Mouse (Mus musculus) heart, embryonic 13.5 days (tissue): ENCODE data around the gene Sec63. TPM values are rescaled to one million over a fixed set of nuclear protein-coding genes. Genes with fewer than 3 reads are reported as not detected.
A peak's percentile ranks its signal among the peaks of the same experiment; 100 is the strongest.

ENCODE experiments used
- ATAC-seq: fragments of 200-750 bp; cut with Nextera tagmentation; 2 replicates; pipeline ENCODE4 v1.8.0; 2017; ENCODE audit warnings: moderate TSS enrichment; ENCODE audit not compliant: insufficient number of reproducible peaks, low FRiP score, low TSS enrichment; ENCODE audit errors: extremely low read depth
- H3K27ac ChIP-seq: fragments of 300-500 bp; sonication (generic); replicated peaks from 2 replicates; pipeline ENCODE4 v1.5.1; 2015; ENCODE audit warnings: moderate library complexity, mild to moderate bottlenecking, inconsistent platforms
- H3K27me3 ChIP-seq: fragments of 300-500 bp; sonication (generic); replicated peaks from 2 replicates; pipeline ENCODE4 v1.6.1; 2015; ENCODE audit warnings: mild to moderate bottlenecking, inconsistent platforms
- H3K36me3 ChIP-seq: fragments of 300-500 bp; sonication (generic); 2 replicates; pipeline ENCODE4 v1.6.1; 2015; ENCODE audit warnings: mild to moderate bottlenecking, inconsistent platforms
- H3K4me1 ChIP-seq: fragments of 300-500 bp; sonication (generic); 2 replicates; pipeline ENCODE4 v1.6.1; 2015; ENCODE audit warnings: inconsistent platforms
- H3K4me2 ChIP-seq: fragments of 300-500 bp; sonication (generic); 2 replicates; pipeline ENCODE4 v1.6.1; 2015; ENCODE audit warnings: inconsistent platforms, mild to moderate bottlenecking, moderate library complexity
- H3K4me3 ChIP-seq: fragments of 300-500 bp; sonication (generic); 2 replicates; pipeline ENCODE4 v1.5.1; 2015; ENCODE audit warnings: moderate library complexity, mild to moderate bottlenecking, inconsistent platforms
- H3K9ac ChIP-seq: fragments of 300-500 bp; sonication (generic); 2 replicates; pipeline ENCODE4 v1.6.1; 2015; ENCODE audit warnings: inconsistent platforms, mild to moderate bottlenecking, moderate library complexity
- H3K9me3 ChIP-seq: fragments of 300-500 bp; sonication (generic); 2 replicates; pipeline ENCODE4 v1.6.1; 2016; ENCODE audit warnings: inconsistent platforms
- WGBS: fragments of 180-500 bp; shearing (Covaris S2); methylation state at CpG from one replicate; pipeline ENCODE4 v1.1.7; 2015; ENCODE audit warnings: mixed read lengths; 5-methylcytosine and 5-hydroxymethylcytosine counted together
- polyA plus RNA-seq: library from polyadenylated mRNA; unstranded; fragments of >200 nt; fragmentation: Nextera tagmentation; extraction: Ambion mirVana; gene quantifications from 2 replicates; pipeline ENCODE4 v1.2.1, GENCODE M21; 2015

The Sec63 gene
- polyA plus RNA-seq = 14.7 and 15.2 TPM in 2 replicates

DNA sequence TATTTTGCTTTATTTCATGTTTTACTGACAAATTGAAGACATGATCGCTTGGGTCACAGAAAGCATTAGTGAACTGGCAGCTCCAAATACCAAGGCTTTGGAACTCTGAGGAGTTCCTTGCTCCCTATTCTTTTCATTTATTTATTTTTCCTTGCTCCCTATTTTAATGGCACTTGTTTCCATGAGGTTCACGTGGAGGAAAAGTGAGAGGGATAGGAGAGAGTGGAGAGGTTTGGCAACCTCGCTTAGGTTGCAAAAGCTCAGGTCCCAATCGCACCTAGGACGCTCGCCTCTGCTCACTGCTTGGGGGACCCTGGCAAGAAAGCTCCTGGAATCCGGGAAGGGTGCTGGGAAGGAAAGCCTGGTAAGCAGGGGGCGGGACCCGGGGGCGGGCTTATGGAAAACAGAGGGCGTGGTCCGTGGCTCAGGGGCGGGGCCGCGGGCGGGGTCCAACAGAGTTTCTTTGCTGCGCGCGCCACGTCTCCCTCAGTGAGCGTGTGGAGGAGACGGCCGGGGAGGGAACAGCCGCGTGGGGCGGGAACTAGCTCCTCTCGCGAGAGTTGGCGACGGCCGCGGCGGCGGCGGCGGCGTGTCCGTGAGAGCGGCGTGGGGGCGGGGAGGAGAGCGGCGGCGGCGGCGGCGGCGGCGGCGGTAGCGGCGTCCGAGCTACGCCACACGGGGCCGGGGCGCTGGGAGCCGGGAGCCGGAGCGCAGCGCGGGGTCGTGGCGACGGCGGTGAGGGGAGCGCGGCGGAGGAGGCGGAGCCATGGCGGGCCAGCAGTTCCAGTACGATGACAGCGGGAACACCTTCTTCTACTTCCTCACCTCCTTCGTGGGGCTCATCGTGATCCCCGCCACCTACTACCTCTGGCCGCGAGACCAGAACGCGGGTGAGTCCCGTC, at the start of gene Sec63:
TSS of gene Sec63 (plus strand) at position 498 of the 902 bp plus-strand sequence.
- peaks cover 35% of the 10 kb centered on the region for H3K4me1 ChIP-seq
- under 1% methylated on average over 45 of the region's 81 CpGs for WGBS
- no peaks in the 10 kb centered on the region for H3K9me3 ChIP-seq
- peak; percentile 93 for ATAC-seq
- H3K36me3 ChIP-seq = no peaks in the 10 kb centered on the region
- H3K4me2 ChIP-seq = peak within 1 kb of the TSS; percentile 85
- peak within 1 kb of the TSS; percentile 93 for H3K27ac ChIP-seq
- peak within 1 kb of the TSS; percentile 90 for H3K4me3 ChIP-seq
- H3K27me3 ChIP-seq = no peaks in the 10 kb centered on the region
- H3K9ac ChIP-seq = peak within 1 kb of the TSS; percentile 97

DNA sequence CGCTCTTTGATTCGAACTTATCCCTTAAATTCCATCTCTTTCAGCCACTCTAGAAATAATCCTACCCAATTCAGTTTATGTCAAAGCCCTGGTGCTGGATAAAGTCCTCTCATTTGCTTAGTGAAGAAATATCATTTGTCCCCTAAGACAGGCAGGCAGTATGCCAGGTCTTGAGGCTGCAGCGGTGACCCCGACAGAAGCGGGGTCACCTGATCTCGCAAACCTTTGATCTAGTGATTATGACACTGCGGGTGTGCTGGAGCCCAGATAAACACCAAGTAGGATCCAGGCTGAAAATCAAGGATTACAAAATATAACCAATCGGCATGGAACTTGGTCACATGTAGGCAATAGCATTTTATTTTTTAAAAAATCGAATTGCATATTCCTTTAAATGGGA, 46.6 kb upstream of the Sec63 start:
- Histone ChIP-seq H3K4me2 (peak overlapping the region; percentile 66), H3K9me3 (no peaks in the 10 kb centered on the region), H3K4me3 (peak overlapping the region; percentile 39; the same call in 1 of the 2 replicates), H3K9ac (no peak overlapping the region; the same call in 1 of the 2 replicates), H3K27me3 (peaks cover 42% of the 10 kb centered on the region), H3K27ac (no peak overlapping the region), H3K36me3 (no peaks in the 10 kb centered on the region), H3K4me1 (peaks cover 16% of the 10 kb centered on the region)
- no peak for ATAC-seq
- WGBS = 13% methylated on average over 9 of the region's 9 CpGs

DNA sequence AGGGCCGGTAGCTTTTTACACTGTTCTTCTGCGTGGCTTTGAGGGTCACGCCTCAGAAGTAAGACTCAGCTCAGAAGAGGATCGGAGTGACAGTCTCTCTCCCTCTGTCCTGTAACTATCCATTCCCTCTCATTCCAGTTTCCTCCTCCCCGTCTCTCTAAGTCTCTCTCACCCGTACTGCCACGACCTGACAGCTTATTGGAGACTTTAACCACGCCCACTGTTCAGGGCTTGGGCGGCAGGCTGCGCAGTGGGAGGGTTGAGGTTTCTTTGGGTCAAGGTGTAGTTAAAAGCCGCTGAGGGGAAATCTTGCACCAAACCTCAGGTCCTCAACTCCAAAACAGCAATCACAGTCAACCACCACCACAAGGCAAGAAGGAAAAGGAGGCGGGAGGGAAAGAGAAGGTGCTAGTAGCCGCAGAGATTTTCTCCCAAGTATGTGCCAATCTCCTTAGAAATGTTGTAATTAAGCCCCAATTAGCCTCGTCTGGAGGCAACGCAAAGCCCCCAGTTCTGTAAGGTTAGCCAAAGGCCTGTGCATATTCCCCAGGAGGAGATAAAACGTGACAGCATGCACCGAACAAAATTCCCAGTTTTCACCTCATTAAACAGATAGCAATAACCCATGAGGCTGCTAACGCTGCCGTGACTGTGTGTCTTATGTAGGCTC, 45.8 kb upstream of the Sec63 start:
- Histone ChIP-seq H3K36me3 (no peaks in the 10 kb centered on the region), H3K4me3 (peak overlapping the region; percentile 39), H3K27ac (no peak overlapping the region), H3K27me3 (peaks cover 42% of the 10 kb centered on the region), H3K4me1 (peaks cover 16% of the 10 kb centered on the region), H3K9ac (peak overlapping the region; percentile 68), H3K4me2 (peak overlapping the region; percentile 66), H3K9me3 (no peaks in the 10 kb centered on the region)
- WGBS = 17% methylated on average over 19 of the region's 19 CpGs
- ATAC-seq = no peak

DNA sequence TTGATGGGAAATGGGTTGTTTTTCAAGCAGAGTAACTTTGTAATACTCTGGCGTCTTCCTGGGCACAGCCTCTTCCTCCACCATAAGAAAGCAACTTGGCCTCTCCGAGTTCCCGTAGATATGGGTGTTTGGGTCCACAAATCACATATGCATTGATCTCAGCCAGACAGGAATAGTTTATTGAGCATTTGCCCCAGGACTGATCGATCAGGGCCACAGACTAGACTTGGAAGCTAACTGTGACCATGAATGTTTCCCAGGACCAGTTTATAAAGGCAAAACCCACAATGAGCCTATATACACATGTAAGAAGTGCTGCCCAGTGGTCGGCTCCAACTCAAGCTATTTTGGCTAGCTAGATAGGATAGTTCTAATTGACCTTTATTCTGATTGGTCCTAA, 39.2 kb upstream of the Sec63 start:
- Histone ChIP-seq H3K9me3 (no peaks in the 10 kb centered on the region), H3K36me3 (no peaks in the 10 kb centered on the region), H3K9ac (no peak overlapping the region), H3K4me1 (no peaks in the 10 kb centered on the region), H3K4me3 (no peak overlapping the region), H3K27me3 (peaks cover 16% of the 10 kb centered on the region), H3K27ac (no peak overlapping the region), H3K4me2 (no peak overlapping the region)
- 74% methylated on average over 5 of the region's 5 CpGs for WGBS
- no peak for ATAC-seq

DNA sequence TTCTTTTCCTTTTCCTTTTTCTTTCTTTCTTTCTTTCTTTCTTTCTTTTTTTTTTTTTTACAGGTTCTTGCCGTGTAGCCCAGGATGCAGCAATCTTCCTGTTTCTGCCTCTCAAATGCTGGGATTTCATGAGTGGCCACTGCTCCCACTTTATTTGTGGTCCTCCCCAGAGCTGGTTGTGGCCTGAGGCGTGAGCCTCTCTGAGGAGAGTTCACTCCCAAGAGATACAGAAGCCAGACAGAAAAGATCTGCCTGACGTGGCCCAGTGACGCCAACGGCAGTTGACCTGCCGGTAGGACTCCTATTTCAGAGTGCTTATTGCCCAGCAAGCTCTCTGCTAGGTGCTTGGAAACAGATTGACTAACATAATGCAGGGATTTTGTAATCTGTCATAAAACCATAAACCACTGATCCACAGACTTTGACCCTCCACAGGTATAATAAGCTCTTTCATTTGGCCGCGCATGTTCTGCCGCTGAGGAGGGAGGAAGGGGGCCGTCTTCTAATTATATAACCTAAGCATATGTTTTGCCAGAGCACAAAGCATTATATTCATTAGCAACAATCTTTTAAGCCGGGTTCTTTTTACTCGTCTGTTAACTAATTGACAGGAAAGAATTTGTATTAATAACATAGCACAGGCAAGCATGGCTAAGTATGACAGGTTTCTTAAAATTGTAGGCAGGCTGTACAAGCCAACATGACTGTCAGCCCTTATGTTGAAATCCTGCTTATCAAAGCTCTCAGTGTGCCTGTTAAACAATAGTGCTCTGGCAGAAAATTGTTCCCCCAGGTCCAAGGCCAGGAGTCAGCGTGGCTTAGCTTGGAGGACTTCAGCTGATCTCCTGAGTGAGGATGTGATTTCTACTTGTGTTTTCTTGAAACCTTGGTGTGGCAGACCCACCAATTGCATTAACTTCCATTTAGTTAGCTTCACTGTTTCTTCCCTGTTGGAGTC, 37.7 kb upstream of the Sec63 start:
- ATAC-seq = no peak
- Histone ChIP-seq H3K36me3 (no peaks in the 10 kb centered on the region), H3K4me2 (no peak overlapping the region), H3K9ac (no peak overlapping the region), H3K27ac (no peak overlapping the region), H3K27me3 (peaks cover 8% of the 10 kb centered on the region), H3K4me3 (no peak overlapping the region), H3K4me1 (no peaks in the 10 kb centered on the region), H3K9me3 (no peaks in the 10 kb centered on the region)
- WGBS = 71% methylated on average over 13 of the region's 13 CpGs

DNA sequence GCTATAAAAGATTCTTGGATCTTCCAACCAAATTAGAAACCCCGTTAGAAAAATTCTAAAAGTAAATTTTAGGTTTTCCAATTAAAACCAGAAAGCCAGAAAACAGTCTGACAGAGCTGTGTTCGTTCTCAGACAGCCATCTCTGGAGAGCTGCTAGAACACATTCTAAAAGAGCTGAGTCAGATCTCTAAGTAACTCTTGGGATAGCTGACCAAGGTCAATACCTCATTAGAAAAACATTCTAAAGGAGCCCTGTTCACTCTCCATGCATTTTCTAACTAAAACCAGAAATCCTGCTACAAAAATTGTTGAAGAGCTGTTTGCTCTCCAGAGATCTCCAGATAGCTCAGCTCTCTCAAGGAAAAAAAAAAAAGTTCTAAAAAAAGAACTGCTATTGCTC, 31.7 kb upstream of the Sec63 start:
- 55% methylated on average over 2 of the region's 2 CpGs for WGBS
- H3K27ac ChIP-seq = no peak overlapping the region

DNA sequence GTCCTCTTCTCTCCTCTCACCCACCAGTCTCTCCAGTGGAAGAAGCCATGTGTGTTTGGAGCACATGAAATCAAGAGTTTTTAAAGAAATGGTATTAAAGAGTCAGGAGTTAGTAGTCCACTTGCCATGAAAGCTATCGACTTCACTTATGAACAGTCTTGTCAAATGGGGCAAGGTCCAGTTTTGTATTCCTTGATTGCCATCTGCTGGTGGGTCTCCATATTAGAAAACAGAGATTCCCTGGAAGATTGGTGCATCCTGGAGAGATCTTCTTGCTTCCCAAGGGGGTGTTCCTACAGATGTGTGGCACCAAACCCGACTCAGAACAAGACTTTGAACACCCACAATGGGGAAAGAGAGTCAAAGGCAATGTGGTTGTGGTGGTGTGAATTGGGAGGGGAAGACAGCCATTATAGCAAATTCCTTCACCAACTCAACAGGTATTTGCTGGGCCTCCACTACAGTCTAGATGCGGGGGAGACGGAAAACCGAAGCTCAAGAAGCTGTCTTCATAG, 26.7 kb upstream of the Sec63 start:
- Histone ChIP-seq H3K9me3 (no peaks in the 10 kb centered on the region), H3K27me3 (0 out of 2 replicates have a peak, but pooled peaks cover 3% of the 10 kb centered on the region), H3K36me3 (no peaks in the 10 kb centered on the region), H3K4me1 (no peaks in the 10 kb centered on the region), H3K27ac (no peak overlapping the region), H3K4me2 (no peak overlapping the region), H3K4me3 (no peak overlapping the region), H3K9ac (no peak overlapping the region)
- no peak for ATAC-seq
- WGBS = 56% methylated on average over 5 of the region's 5 CpGs

More for the DNA sequence above, 31.7 kb upstream of the Sec63 start:
- H3K4me1 ChIP-seq = no peaks in the 10 kb centered on the region
- 0 out of 2 replicates have a peak, but pooled peaks cover 3% of the 10 kb centered on the region for H3K27me3 ChIP-seq
- no peak overlapping the region for H3K9ac ChIP-seq
- no peak for ATAC-seq
- H3K9me3 ChIP-seq = no peaks in the 10 kb centered on the region
- H3K4me3 ChIP-seq = no peak overlapping the region
- H3K36me3 ChIP-seq = no peaks in the 10 kb centered on the region
- H3K4me2 ChIP-seq = no peak overlapping the region

DNA sequence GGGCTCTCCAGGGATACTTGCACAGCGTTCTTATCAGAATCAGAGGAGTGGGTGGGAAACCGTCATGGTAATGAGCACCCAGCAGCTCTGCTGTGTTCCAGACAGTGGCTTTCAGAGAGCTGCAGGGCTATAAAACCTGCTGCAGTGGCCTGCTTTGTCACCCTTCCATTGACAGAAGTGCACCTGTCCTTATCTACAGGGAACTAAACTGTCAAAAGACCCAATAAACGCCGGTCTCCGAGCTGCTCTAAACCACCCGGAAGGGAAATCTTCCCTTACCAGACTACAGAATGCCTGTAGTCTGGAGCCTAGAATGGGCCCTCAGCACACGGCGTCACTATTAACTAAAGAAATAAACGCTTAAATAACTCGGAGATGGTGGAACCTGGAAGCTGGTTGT, 9.5 kb upstream of the Sec63 start:
- H3K9me3 ChIP-seq = 0 out of 2 replicates have a peak, but pooled peaks cover 4% of the 10 kb centered on the region
- no peaks in the 10 kb centered on the region for H3K4me1 ChIP-seq
- 71% methylated on average over 10 of the region's 10 CpGs for WGBS
- no peaks in the 10 kb centered on the region for H3K36me3 ChIP-seq
- no peak overlapping the region for H3K4me3 ChIP-seq
- no peak overlapping the region for H3K4me2 ChIP-seq
- no peak overlapping the region for H3K9ac ChIP-seq
- H3K27ac ChIP-seq = no peak overlapping the region
- no peak for ATAC-seq
- no peaks in the 10 kb centered on the region; the same call in 1 of the 2 replicates for H3K27me3 ChIP-seq

DNA sequence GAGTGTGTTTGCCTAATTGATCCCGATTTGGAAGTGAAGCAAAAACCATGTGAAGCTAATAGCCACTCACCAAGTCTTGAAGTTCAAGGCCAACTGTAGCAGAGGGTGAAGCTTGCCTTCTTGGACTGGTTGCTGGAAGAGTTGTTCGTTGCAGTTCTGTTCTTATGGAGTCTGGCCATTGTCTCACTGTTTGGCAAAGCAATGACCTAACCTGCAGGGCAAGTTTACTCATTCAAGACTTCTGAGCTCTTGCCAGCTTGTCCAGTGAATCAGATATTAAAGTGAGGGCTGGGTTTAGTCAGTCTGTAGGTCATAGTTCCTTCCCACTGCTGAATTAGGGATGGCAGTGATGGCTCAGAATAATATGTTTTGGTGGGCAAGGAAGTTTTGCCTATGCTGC, 7.0 kb upstream of the Sec63 start:
- Histone ChIP-seq H3K36me3 (no peaks in the 10 kb centered on the region), H3K27me3 (no peaks in the 10 kb centered on the region; the same call in 1 of the 2 replicates), H3K4me2 (no peak overlapping the region), H3K4me1 (no peaks in the 10 kb centered on the region), H3K4me3 (no peak overlapping the region), H3K9ac (no peak overlapping the region), H3K9me3 (no peaks in the 10 kb centered on the region), H3K27ac (no peak overlapping the region)
- WGBS = 54% methylated on average over 2 of the region's 2 CpGs
- ATAC-seq = no peak

DNA sequence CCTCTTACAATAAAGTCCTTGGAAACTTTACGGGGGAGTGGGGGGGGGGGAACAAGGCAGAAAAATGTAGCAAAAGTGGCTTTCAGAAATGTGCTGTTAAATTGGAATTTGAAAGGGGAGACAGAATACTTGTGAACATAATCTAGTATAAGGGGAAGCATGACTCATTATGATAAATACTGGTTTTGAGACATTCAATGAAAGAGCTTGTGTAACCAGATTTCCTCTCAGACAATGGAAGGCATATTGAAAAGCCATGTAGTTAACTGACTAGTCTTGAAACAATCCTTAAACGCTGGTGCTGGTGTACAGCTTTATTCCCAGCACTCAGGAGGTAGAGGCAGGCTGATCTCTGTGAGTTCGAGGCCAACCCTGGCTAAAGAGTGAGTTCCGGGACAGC, 1.6 kb upstream of the Sec63 start:
- Histone ChIP-seq H3K9me3 (no peaks in the 10 kb centered on the region), H3K9ac (no peak overlapping the region), H3K4me1 (peaks cover 27% of the 10 kb centered on the region), H3K4me3 (no peak overlapping the region), H3K27me3 (no peaks in the 10 kb centered on the region), H3K36me3 (no peaks in the 10 kb centered on the region), H3K27ac (no peak overlapping the region), H3K4me2 (no peak overlapping the region)
- WGBS = 82% methylated on average over 4 of the region's 4 CpGs
- ATAC-seq = no peak
